ENCODE assay signal across 8 mouse cellular contexts in genomic region chr4:123411732-123412527, GRCm38 (mm10).
DNase-seq lines count a peak whose midpoint lies in the region; ATAC-seq and TF ChIP-seq lines count a peak whose summit lies in the region.

No protein-coding gene starts in this region.

- H3K36me3 ChIP-seq in embryonic facial prominence, embryonic 14.5 days (ENCODE audit: control insufficient read depth, insufficient read depth, low read length) = peaks cover 23% of the 10 kb centered on the region
- H3K36me3 ChIP-seq in limb, embryonic 14.5 days (ENCODE audit: control insufficient read depth, insufficient read depth, low read length) = peaks cover 21% of the 10 kb centered on the region; the same call in 1 of the 2 replicates
- no peaks in the 10 kb centered on the region for H3K36me3 ChIP-seq in midbrain, embryonic 16.5 days (ENCODE audit: control insufficient read depth, insufficient read depth, low read length)

- ATAC-seq in embryonic facial prominence, embryonic 14.5 days (ENCODE audit: low read depth) = peak; percentile 93
- ATAC-seq in limb, embryonic 14.5 days (ENCODE audit: low FRiP score, low read depth) = peak; percentile 95
- ATAC-seq in midbrain, embryonic 16.5 days = peak; percentile 94

- WGBS in bone marrow, adult 2 months = 1% methylated on average over 68 of the region's 69 CpGs
- 0% methylated on average over 22 of the region's 69 CpGs for WGBS in embryonic facial prominence, embryonic 14.5 days
- 1% methylated on average over 39 of the region's 69 CpGs for WGBS in limb, embryonic 14.5 days
- under 1% methylated on average over 60 of the region's 69 CpGs for WGBS in midbrain, embryonic 16.5 days

- H3K4me2 ChIP-seq in embryonic facial prominence, embryonic 14.5 days (ENCODE audit: low read depth, low read length) = peak overlapping the region; percentile 90
- peak overlapping the region; percentile 77 for H3K4me2 ChIP-seq in limb, embryonic 14.5 days (replicated peaks; ENCODE audit: low read depth, low read length, severe bottlenecking)
- peak overlapping the region; percentile 76 for H3K4me2 ChIP-seq in midbrain, embryonic 16.5 days (ENCODE audit: low read length)

- no peaks in the 10 kb centered on the region for H3K9me3 ChIP-seq in embryonic facial prominence, embryonic 14.5 days (ENCODE audit: control insufficient read depth, low read length)
- no peaks in the 10 kb centered on the region for H3K9me3 ChIP-seq in limb, embryonic 14.5 days (ENCODE audit: control insufficient read depth, low read length)
- no peaks in the 10 kb centered on the region for H3K9me3 ChIP-seq in midbrain, embryonic 16.5 days (replicated peaks; ENCODE audit: control insufficient read depth, low read length, poor library complexity, severe bottlenecking)

- H3K4me3 ChIP-seq in bone marrow, adult 2 months (replicated peaks; ENCODE audit: control insufficient read depth, low read depth, low read length) = peak overlapping the region; percentile 88
- peak overlapping the region; percentile 83 for H3K4me3 ChIP-seq in embryonic facial prominence, embryonic 14.5 days (ENCODE audit: low read depth, low read length)
- peak overlapping the region; percentile 85 for H3K4me3 ChIP-seq in limb, embryonic 14.5 days (replicated peaks; ENCODE audit: low read length)
- peak overlapping the region; percentile 81 for H3K4me3 ChIP-seq in midbrain, embryonic 16.5 days (ENCODE audit: low read depth, low read length)

- peak overlapping the region; percentile 50 for H3K27ac ChIP-seq in bone marrow, adult 2 months (ENCODE audit: control insufficient read depth, insufficient read depth, low read depth, low read length, poor library complexity)
- H3K27ac ChIP-seq in embryonic facial prominence, embryonic 14.5 days (replicated peaks; ENCODE audit: low read depth, low read length) = peak overlapping the region; percentile 94
- H3K27ac ChIP-seq in limb, embryonic 14.5 days (replicated peaks; ENCODE audit: low read depth, low read length) = peak overlapping the region; percentile 92
- H3K27ac ChIP-seq in midbrain, embryonic 16.5 days (ENCODE audit: low read length) = peak overlapping the region; percentile 91

- H3K9ac ChIP-seq in embryonic facial prominence, embryonic 14.5 days (ENCODE audit: low read depth, low read length) = peak overlapping the region; percentile 85
- H3K9ac ChIP-seq in limb, embryonic 14.5 days (ENCODE audit: low read depth, low read length, severe bottlenecking) = peak overlapping the region; percentile 90
- peak overlapping the region; percentile 88 for H3K9ac ChIP-seq in midbrain, embryonic 16.5 days (ENCODE audit: low read depth, low read length)

- no peak for TF ChIP-seq CTCF in bone marrow, adult 2 months (IDR thresholded peaks at IDR 0.05; ENCODE audit: control insufficient read depth, insufficient read depth, low read length)

- no peak for TF ChIP-seq POLR2A in bone marrow, adult 2 months (IDR thresholded peaks at IDR 0.05; ENCODE audit: borderline replicate concordance, control insufficient read depth, low read depth, low read length)
- peak; percentile 58; the same call in 1 of the 2 replicates for TF ChIP-seq POLR2A in limb, embryonic 14.5 days (IDR thresholded peaks at IDR 0.05; ENCODE audit: borderline replicate concordance, extremely low read depth, insufficient read depth, insufficient read length)

- DNase-seq in A20 (ENCODE audit: low read depth, low spot score) = peak; percentile 86
- peak; percentile 98 for DNase-seq in embryonic facial prominence, embryonic 14.5 days (ENCODE audit: low spot score)
- peak; percentile 91 to 92 for DNase-seq in heart, adult 9 months (ENCODE audit: low spot score in 2 of 2)
- DNase-seq in kidney, adult 9 months = peak; percentile 81
- DNase-seq in limb, embryonic 14.5 days (ENCODE audit: low spot score) = peak; percentile 97
- DNase-seq in spleen, postnatal 10 days (ENCODE audit: low spot score in 2 of 2) = peak; percentile 46 to 72

- no peaks in the 10 kb centered on the region for H3K27me3 ChIP-seq in embryonic facial prominence, embryonic 14.5 days (replicated peaks; ENCODE audit: control insufficient read depth, insufficient read depth, low read length)
- no peaks in the 10 kb centered on the region for H3K27me3 ChIP-seq in limb, embryonic 14.5 days (ENCODE audit: control insufficient read depth, insufficient read depth, low read length)
- no peaks in the 10 kb centered on the region for H3K27me3 ChIP-seq in midbrain, embryonic 16.5 days (ENCODE audit: control insufficient read depth, insufficient read depth, low read depth, low read length)

- peaks cover 1% of the 10 kb centered on the region for H3K4me1 ChIP-seq in bone marrow, adult 2 months (ENCODE audit: control insufficient read depth, insufficient read depth, low read length)
- peaks cover 53% of the 10 kb centered on the region for H3K4me1 ChIP-seq in embryonic facial prominence, embryonic 14.5 days (ENCODE audit: control insufficient read depth, insufficient read depth, low read length)
- H3K4me1 ChIP-seq in limb, embryonic 14.5 days (ENCODE audit: control insufficient read depth, insufficient read depth, low read length) = peaks cover 51% of the 10 kb centered on the region
- H3K4me1 ChIP-seq in midbrain, embryonic 16.5 days (ENCODE audit: control insufficient read depth, insufficient read depth, low read length) = peaks cover 36% of the 10 kb centered on the region

Comparison
In these comparisons a context has a peak if more than half of its experiments do, and no peak if none do; other contexts are left out.
1. Peak in every context shown above with its lines: DNase-seq, ATAC-seq, H3K4me3 ChIP-seq and H3K27ac ChIP-seq.